Mouse (Mus musculus): ENCODE measurements around the gene Afg1l. TPM values are rescaled to one million over a fixed set of nuclear protein-coding genes. Genes with fewer than 3 reads are reported as not detected.

Gene Afg1l
- polyA plus RNA-seq, 1 experiment from 2014 or later = 7.1 TPM

GRCm38 (mm10) chr10:42501775-42502348, 23.5 kb upstream of the Afg1l start, which contains the start of gene Snx3:
TSS of gene Snx3 (plus strand) at chr10:42502030.
- H3K9me3 ChIP-seq (ENCODE audit: low read length) = no peaks in the 10 kb centered on the region
- H3K4me2 ChIP-seq (replicated peaks; ENCODE audit: low read depth, low read length) = peak within 1 kb of the TSS; percentile 50
- peak within 1 kb of the TSS; percentile 99 for H3K27ac ChIP-seq (ENCODE audit: low read length)
- no peaks in the 10 kb centered on the region for H3K4me1 ChIP-seq (ENCODE audit: insufficient read depth, low read depth, low read length)
- WGBS = under 1% methylated on average over 45 of the region's 68 CpGs
- TF ChIP-seq EP300 (IDR thresholded peaks at IDR 0.05) (no peak; the same call in 1 of the 2 replicates), CTCF (IDR thresholded peaks at IDR 0.05) (no peak)
- no peaks in the 10 kb centered on the region for H3K27me3 ChIP-seq (replicated peaks; ENCODE audit: insufficient read depth, low read length)
- H3K9ac ChIP-seq (replicated peaks; ENCODE audit: low read depth) = peak within 1 kb of the TSS; percentile 88
- DNase-seq (ENCODE audit: low spot score) (peak; percentile 99), ATAC-seq (peak; percentile 98)
- peak within 1 kb of the TSS; percentile 97 for H3K4me3 ChIP-seq (ENCODE audit: low read depth, low read length)
- H3K36me3 ChIP-seq (ENCODE audit: insufficient read depth, low read length) = no peaks in the 10 kb centered on the region

- ATAC-seq (no peak), DNase-seq (ENCODE audit: low spot score) (no peak)
- Histone ChIP-seq H3K4me1 (ENCODE audit: insufficient read depth, low read depth, low read length) (no peaks in the 10 kb centered on the region), H3K9ac (replicated peaks; ENCODE audit: low read depth) (no peak overlapping the region), H3K4me2 (replicated peaks; ENCODE audit: low read depth, low read length) (0 out of 2 replicates have a peak overlapping the region, but pooled peaks have one; percentile 25), H3K9me3 (ENCODE audit: low read length) (no peaks in the 10 kb centered on the region), H3K4me3 (ENCODE audit: low read depth, low read length) (no peak overlapping the region; the same call in 1 of the 2 replicates), H3K27ac (ENCODE audit: low read length) (peak overlapping the region; percentile 99), H3K36me3 (ENCODE audit: insufficient read depth, low read length) (no peaks in the 10 kb centered on the region), H3K27me3 (replicated peaks; ENCODE audit: insufficient read depth, low read length) (no peaks in the 10 kb centered on the region)
- WGBS = 77% methylated on average over 5 of the region's 5 CpGs
- no peak for TF ChIP-seq EP300 (IDR thresholded peaks at IDR 0.05)
Observed at GRCm38 (mm10) chr10:42501161-42501560, 22.8 kb upstream of the Afg1l start.

- WGBS = 77% methylated on average over 8 of the region's 8 CpGs
- no peaks in the 10 kb centered on the region for H3K4me1 ChIP-seq (ENCODE audit: insufficient read depth, low read depth, low read length)
- H3K27me3 ChIP-seq (replicated peaks; ENCODE audit: insufficient read depth, low read length) = no peaks in the 10 kb centered on the region
- H3K4me2 ChIP-seq (replicated peaks; ENCODE audit: low read depth, low read length) = no peak overlapping the region
- H3K27ac ChIP-seq (ENCODE audit: low read length) = peak overlapping the region; percentile 99
- H3K9ac ChIP-seq (replicated peaks; ENCODE audit: low read depth) = no peak overlapping the region
- no peaks in the 10 kb centered on the region for H3K9me3 ChIP-seq (ENCODE audit: low read length)
- H3K4me3 ChIP-seq (ENCODE audit: low read depth, low read length) = no peak overlapping the region
- H3K36me3 ChIP-seq (ENCODE audit: insufficient read depth, low read length) = no peaks in the 10 kb centered on the region
- ATAC-seq (no peak), DNase-seq (ENCODE audit: low spot score) (peak; percentile 7)
- TF ChIP-seq CTCF (IDR thresholded peaks at IDR 0.05) = no peak
- TF ChIP-seq EP300 (IDR thresholded peaks at IDR 0.05) = no peak
Observed at GRCm38 (mm10) chr10:42500611-42501010, 22.2 kb upstream of the Afg1l start.

GRCm38 (mm10) chr10:42493000-42493399, 14.6 kb upstream of the Afg1l start:
- H3K4me1 ChIP-seq (ENCODE audit: insufficient read depth, low read depth, low read length) = no peaks in the 10 kb centered on the region
- H3K4me3 ChIP-seq (ENCODE audit: low read depth, low read length) = no peak overlapping the region
- no peaks in the 10 kb centered on the region for H3K36me3 ChIP-seq (ENCODE audit: insufficient read depth, low read length)
- DNase-seq (ENCODE audit: low spot score) = no peak
- no peaks in the 10 kb centered on the region for H3K9me3 ChIP-seq (ENCODE audit: low read length)
- no peak overlapping the region for H3K9ac ChIP-seq (replicated peaks; ENCODE audit: low read depth)
- TF ChIP-seq EP300 (IDR thresholded peaks at IDR 0.05) (no peak), CTCF (IDR thresholded peaks at IDR 0.05) (no peak)
- H3K4me2 ChIP-seq (replicated peaks; ENCODE audit: low read depth, low read length) = no peak overlapping the region
- no peaks in the 10 kb centered on the region for H3K27me3 ChIP-seq (replicated peaks; ENCODE audit: insufficient read depth, low read length)
- WGBS = 52% methylated on average over 4 of the region's 4 CpGs
- ATAC-seq = no peak
- no peak overlapping the region for H3K27ac ChIP-seq (ENCODE audit: low read length)

GRCm38 (mm10) chr10:42492027-42492771, 13.8 kb upstream of the Afg1l start:
- no peak overlapping the region for H3K27ac ChIP-seq (ENCODE audit: low read length)
- ATAC-seq (no peak), DNase-seq (ENCODE audit: low spot score) (no peak)
- no peak overlapping the region for H3K9ac ChIP-seq (replicated peaks; ENCODE audit: low read depth)
- H3K9me3 ChIP-seq (ENCODE audit: low read length) = no peaks in the 10 kb centered on the region
- no peaks in the 10 kb centered on the region for H3K4me1 ChIP-seq (ENCODE audit: insufficient read depth, low read depth, low read length)
- no peak overlapping the region for H3K4me3 ChIP-seq (ENCODE audit: low read depth, low read length)
- 82% methylated on average over 10 of the region's 10 CpGs for WGBS
- H3K27me3 ChIP-seq (replicated peaks; ENCODE audit: insufficient read depth, low read length) = no peaks in the 10 kb centered on the region
- TF ChIP-seq EP300 (IDR thresholded peaks at IDR 0.05) = no peak
- no peak for TF ChIP-seq CTCF (IDR thresholded peaks at IDR 0.05)
- H3K4me2 ChIP-seq (replicated peaks; ENCODE audit: low read depth, low read length) = no peak overlapping the region
- no peaks in the 10 kb centered on the region for H3K36me3 ChIP-seq (ENCODE audit: insufficient read depth, low read length)

GRCm38 (mm10) chr10:42491158-42491557, 12.8 kb upstream of the Afg1l start:
- Histone ChIP-seq H3K27me3 (replicated peaks; ENCODE audit: insufficient read depth, low read length) (no peaks in the 10 kb centered on the region), H3K4me3 (ENCODE audit: low read depth, low read length) (no peak overlapping the region), H3K27ac (ENCODE audit: low read length) (no peak overlapping the region), H3K4me2 (replicated peaks; ENCODE audit: low read depth, low read length) (no peak overlapping the region), H3K9me3 (ENCODE audit: low read length) (no peaks in the 10 kb centered on the region), H3K9ac (replicated peaks; ENCODE audit: low read depth) (no peak overlapping the region), H3K4me1 (ENCODE audit: insufficient read depth, low read depth, low read length) (no peaks in the 10 kb centered on the region), H3K36me3 (ENCODE audit: insufficient read depth, low read length) (no peaks in the 10 kb centered on the region)
- 7% methylated on average over 1 of the region's 1 CpGs for WGBS
- TF ChIP-seq CTCF (IDR thresholded peaks at IDR 0.05) (no peak), EP300 (IDR thresholded peaks at IDR 0.05) (no peak)
- DNase-seq (ENCODE audit: low spot score) (no peak), ATAC-seq (no peak)
